Mouse (Mus musculus) gastrocnemius, postnatal 36 days (tissue): ENCODE results near the gene Dok4. TPM values are rescaled to one million over a fixed set of nuclear protein-coding genes. Genes with fewer than 3 reads are reported as not detected.

Experiments used
- DNase-seq, 2 experiments: peaks; one replicate each; pipeline ENCODE4 v3.0.0; 2022
- intact Hi-C: fragments of 180-260 bp; cut with DNase I; formaldehyde crosslinking; loops from one replicate; pipeline ENCODE4 v1.15.1; 2025
- total RNA-seq, 2 experiments: library from RNA; stranded (reverse); gene quantifications; 2 replicates each; pipeline ENCODE4 v1.2.3; 2021

Gene Dok4
- total RNA-seq, 2 experiments from 2014 or later = 2.6 to 4.9 TPM

DNA sequence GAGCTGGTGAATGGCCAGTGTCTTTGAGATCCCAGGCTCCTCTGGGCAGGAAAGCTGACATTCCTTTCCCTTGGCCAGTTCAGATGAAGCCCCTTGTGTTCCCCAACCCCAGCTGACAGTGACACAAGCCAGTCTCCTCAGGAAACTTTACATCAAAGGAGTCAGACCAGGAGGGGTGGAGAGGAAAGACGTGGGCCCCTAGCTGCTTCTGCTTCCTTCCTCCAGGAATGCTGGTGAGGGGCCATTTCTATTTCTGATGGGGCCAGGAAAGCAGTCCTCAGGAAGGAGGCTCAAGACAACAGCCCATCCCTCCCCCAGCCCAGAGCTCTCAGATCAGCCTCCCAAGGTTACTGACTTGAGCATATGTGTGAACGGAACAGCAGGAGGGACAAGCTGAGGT is 16.8 kb upstream of the Dok4 start:
- intact Hi-C loops = no loop called here
- DNase-seq = no peak

DNA sequence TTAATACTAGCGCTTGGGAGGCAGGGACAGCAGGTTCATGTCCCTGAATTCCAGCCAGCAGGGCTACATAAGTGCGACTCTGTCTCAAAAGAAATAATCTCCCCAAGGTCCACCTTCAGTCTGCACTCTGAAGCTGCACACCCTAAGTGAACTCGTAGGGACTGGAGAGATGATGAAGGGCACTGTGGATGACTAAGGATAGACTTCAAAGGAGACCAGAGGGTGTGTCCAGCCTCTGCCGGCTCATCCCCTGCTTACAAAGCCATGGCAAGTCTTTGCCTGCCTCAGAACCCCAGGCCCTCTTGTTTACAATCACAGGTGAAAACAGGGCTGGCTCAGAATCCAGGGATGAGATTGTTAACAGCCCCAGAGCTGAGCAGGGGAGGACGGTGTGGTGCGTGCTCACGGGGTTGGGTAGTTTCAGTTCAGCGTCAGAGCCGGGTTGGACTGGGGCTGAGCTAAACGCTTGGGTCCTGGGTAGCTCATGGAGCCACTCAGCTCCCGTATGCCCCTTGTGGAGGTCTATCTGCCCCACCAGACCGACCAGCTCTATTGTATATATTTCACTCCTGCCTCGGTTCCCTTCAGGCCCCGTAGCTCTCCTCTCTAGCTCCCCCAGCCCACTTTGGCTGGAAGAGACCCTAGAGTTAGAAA is 12.4 kb upstream of the Dok4 start:
- no peak for DNase-seq
- intact Hi-C loops = no loop called here

DNA sequence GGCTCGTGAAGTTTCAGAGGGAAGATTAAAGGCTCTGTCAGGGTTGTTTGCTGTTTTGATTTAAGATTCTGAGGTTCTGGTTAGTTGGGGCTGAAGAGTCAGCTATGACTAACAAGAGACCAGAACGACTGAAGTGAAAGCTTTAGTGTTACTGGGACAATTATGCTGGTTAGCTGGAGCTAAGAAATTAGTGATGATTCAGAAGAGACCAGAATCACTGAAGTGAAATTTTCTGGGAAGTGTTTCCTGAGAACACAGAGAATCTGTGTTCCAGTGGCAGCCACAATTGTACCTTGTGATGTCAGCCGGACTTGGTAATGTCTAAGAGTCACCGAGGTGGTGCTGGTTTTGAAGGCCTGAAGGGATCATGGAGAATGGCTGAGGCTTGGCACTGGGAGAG is 4.6 kb upstream of the Dok4 start:
- DNase-seq = no peak

DNA sequence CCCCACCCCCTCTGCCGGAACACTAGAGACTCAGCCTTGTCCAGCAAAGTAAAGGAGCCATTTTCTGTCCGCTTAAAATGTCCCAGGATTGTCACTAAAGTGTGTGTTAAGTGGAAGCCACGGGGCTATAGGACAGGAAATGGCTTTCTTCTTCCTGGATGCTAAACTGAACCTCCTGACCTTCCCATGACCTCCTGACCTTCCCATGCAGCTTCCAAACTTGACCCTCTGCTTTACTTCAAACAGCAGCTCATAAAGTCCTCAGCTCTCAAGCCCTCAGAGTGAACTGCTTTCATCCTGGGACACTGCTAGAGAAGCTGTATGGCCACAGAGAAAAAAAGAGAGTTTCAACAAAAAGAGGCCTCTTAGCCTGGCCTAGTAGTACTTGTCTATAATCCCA is 690 bp upstream of the Dok4 start:
- no peak for DNase-seq
- intact Hi-C loops = no loop called here

More for the DNA sequence above, 4.6 kb upstream of the Dok4 start:
- intact Hi-C loops = no loop called here

DNA sequence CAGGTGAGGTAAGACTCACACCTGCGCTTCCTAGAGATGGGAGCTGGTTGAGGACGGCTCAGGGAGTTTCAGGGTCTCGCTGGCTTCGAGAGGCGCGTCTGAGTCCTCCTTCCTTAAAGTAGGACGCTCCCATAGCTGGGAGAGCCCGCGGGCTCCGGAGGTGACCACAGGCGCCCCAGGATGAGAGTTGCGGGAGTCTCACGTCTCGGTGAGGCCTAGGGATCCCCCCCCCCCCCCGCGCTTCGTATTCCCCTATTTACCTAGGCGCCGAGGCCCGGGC is 319 bp downstream of the Dok4 start:
- no peak for DNase-seq
- intact Hi-C loops = loop anchor here (2.0 kb wide), 1 partner anchor 33 kb away; no protein-coding TSS in a partner anchor

DNA sequence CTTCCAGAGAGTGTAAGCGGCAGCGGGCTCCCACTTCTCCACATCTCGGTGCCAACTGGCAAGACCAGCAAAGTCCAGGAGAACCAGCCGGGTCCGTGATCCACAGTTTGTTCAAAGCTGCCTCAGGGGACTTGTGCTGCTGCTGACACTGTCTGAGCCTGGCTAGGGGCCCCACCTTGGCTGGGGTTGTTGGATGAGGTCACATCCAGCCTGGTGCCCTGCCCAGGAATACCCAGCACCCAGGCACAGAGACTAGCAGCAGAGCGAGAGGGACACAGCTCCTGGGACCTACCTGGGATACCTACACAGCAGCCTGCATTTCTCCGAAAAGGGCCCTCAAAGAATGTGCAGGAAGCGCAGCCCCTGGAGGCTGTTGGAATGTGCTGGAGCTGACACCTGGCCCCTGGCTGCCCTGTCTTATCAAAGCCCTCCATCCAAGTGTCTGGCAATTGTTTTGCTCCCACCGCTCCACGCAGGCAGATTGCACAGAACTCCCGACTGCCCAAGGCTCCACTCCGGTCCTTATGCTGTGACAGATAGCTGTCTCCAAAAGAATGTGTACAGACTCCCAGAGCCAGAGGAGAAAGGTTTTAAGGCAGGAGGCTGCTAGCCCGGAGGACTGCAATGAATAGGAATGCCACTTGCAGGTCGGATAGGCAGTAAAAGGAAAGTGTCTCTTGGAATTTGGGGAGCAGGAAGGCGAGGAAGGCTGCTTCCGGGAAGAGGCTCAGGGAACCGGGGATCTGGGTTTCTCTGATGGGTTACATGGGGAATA is 847 bp downstream of the Dok4 start:
- DNase-seq = no peak
- intact Hi-C loops = loop anchor here (2.0 kb wide), 1 partner anchor 34 kb away; no protein-coding TSS in a partner anchor

DNA sequence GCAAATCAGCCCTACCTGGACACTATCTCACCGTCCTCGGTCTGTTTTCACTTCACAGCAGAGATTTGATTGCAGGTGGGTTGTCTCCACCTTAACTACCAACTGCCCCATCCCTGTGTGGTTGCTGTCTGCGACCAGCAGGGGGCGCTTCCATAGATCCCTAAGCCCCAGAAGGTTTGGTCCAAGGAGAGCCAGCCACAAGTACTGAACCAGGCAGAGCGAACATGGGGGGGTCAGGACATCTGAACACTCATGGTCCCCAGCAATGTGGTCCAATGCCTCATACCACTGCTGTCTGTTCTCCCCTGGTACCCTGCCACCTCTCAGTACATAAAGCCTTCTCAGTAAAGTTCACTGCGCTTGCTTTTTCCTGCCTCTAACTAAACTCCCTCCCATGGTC is 1.8 kb downstream of the Dok4 start:
- peak; percentile 44 to 72 for DNase-seq
- intact Hi-C loops = loop anchor here (2.0 kb wide), 1 partner anchor 34 kb away; no protein-coding TSS in a partner anchor

DNA sequence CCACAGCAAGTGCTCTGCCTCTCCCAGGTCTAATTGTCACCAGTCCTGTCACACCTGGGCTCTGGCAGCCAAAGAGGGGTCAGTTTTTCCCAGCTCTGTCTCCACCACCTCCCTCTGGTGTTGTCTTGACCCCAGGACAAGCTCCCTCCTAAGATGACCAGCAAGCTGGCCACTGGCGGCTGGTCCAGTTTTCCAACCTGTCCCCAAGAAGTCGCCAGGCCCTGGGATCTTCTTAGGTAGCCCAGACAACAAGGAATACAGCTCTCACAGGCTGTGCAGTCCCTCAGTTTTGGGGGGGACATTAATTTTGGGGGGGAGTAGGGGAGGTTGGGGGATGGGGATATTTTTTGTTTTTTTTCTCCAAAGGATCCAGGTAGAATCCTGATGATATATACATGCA is 3.6 kb downstream of the Dok4 start:
- no peak for DNase-seq
- intact Hi-C loops = no loop called here

DNA sequence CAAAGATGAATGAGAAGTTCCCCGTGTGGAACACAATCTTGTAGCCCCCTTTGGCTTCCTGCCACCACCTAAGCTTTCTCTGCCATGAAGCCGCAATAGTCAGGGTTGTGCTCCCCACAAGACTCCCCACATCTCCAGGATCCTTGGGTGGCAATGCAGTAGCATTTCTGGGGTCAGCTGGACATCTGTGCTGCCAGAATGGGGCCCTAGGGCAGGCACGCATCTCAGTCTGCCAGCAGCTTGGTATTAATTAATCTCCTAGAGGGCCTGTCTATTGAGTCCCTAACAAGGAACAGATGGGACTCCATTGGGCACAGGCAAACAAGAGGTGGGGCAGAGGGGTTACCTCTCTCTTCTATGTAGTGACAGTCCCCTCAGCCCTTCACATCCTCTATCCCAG is 4.0 kb downstream of the Dok4 start:
- DNase-seq = no peak
- intact Hi-C loops = no loop called here

DNA sequence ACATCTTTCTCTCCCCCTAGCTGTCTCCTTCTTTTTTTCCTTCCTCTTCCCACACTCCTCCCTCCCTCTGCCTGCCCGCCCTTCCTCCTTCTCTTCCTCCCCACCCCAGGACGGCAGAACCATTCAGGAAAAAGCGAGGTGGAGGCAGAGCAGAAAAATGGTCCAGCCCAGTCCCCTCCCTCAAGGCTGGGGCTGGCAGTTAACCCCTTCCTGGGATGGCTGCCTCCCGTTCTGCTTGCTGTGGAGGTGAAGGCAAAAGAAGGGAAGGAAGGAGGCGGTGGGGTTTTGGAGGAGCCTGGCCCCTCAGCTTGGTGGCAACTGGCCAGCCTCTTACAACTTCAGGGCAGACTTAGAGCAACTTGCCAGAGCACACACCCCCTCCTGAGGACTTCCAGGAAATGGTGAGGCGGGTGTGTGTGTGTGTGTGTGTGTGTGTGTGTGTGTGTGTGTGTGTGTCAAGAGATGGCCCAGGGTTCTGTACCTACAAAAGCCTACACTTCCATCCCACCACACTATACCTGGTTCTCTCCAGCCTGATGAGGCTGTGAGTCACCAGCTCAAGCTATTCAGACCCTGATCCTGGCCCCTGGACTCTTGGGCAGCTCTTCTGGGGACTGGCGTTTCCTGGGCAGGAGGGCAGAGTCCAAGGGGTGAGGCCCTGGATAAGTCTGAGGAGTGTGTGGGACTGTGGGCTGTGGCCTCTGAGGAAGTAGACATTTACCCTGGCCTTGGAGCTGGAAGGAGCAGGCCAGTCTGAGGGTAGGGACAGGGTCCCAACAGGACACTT is 4.8 kb downstream of the Dok4 start:
- peak; percentile 43 to 51 for DNase-seq
- intact Hi-C loops = no loop called here

DNA sequence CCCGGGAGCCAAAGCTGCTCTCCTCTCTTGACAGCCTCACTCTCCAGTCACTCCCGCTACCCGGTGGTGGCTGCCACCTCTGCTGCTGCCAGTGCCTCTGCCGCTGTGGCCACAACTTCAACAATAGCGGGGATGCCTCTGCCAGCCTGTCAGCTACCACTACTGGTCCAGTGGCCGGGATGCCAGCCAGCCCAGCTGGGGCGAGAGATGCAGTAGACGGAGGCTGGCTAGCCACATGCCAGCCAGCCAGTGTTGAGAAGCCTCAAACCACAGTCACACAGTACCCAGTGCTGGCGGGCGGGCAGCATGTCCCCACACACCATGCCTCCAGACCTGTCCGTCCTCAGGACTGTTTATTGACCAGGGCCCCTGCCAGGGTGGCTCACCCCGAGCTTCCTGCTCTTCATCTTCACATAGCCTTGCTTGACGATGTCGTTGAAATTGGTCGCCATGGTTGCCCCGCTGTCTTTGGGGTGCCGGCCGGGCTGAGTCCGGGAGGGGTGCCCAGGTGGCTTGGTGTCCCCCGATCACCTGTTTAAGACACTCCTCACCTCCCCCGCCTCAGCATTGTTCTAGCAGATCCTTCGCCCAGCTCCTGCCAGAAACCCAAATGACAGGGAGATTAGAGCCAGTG is 5.5 kb downstream of the Dok4 start:
- intact Hi-C loops = no loop called here
- DNase-seq = no peak

DNA sequence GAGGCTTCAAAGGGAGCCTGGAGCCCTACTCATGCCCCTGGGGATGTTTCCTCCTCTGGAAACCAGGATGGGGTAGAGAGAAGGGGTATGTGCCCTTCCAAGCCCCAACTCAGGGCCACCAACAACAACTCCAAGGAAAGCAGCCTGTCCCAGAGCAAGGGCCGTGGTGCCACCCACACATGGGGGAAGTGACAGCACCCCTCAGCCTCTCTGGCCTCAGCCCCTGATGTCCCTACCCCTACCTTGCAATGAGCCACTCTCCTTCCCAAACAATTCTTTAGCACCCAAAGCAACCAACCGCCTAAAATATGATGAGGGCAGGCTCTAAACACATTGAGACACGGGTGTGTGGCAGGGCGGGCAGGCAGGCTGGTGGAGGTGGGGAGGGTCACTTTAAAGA is 6.1 kb downstream of the Dok4 start:
- no peak for DNase-seq
- intact Hi-C loops = no loop called here

DNA sequence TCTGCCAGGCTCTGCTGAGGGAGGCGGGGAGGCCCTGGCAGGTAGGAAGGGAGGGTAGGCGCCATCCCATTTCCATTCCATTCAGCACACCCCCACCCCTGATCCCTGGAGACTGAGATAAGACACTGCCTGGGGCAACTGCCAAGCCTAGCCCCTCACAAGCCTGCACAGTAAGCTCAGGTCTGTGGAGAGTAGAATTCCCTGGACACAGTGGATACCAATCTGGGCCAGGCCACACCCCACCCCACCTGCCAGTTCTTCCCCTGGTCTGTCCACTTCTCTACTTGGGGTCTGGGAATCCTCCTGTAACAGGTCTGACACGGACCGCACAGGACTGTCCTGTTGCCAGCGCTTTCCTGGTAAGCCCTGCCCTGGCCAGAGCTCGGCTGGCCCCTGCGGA is 7.0 kb downstream of the Dok4 start:
- no peak for DNase-seq
- intact Hi-C loops = no loop called here

DNA sequence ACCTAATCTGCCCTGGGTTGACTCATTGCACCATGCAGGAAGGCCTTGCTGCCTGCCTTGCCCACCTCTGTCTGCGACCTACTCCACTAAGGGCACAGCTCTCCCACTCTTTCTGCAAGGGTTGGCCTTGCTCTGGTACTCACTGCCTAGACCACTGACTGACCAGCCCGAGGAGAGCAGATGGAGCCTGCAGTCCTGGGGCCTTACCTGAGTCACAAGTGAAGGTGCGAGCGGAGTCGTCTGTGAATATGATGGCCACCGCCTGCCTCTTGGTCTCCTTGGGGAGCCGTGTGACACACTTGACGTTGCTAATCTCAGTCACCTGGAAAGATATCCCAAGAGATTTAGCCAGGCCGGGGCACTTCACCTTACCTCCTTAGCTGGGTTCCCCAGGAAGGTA is 9.2 kb downstream of the Dok4 start:
- intact Hi-C loops = no loop called here
- DNase-seq = no peak

DNA sequence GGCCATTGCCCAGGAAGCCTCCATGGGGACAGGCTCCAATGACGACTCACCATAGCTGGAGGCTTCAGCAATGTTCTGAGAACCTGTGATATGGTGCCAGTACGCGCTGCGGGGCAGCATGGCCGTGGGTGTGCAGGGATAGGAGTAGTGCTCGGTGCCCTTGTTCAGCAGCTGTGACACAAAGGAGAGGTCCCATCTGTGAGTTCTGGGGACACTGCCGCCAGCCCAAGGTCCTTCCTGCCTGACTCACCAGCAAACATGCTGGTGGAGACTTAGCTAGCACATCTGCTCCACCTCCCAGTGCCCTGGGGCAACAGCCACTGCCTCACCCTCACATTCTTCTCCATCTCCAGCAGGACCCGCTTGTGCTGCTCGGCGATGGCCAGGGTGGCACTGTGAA is 10.8 kb downstream of the Dok4 start:
- intact Hi-C loops = no loop called here
- DNase-seq = no peak

DNA sequence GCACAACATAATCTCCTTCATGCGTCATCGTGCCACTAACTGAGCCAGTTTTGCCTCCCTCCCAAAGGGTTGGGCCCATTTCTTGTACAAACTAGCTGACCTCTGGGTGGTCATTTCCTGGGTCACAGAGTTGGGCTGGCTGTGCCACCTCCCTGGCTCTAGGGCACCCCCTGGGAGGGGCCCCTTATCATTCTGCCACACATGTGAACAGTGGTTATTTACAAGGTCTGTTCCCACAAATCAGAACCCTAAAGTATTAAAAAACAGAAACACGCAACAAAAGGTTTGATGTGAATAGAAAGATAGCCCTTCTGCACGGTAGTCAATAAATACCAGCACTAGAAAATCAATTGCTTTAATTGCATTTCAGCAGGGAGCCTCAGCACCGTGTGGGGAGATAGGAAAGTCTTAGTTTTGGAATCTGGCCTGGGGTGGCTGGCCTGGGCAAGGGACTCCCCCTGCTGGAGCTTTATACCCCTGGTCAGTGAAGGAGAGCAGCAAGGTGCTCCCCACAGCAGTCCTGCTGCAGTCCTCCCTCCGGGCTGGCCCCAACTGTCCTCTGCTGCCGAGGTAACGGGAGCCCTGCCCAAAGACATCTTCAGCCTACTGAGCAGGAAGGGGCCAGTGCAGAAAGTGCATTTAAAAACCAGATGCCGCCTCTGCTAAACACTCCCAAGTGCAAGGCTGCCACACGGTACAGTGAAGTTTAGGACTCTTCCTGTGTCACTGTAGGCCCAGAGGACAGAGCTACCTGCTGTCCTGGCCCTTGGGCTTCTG is 12.0 kb downstream of the Dok4 start:
- intact Hi-C loops = no loop called here
- no peak for DNase-seq

DNA sequence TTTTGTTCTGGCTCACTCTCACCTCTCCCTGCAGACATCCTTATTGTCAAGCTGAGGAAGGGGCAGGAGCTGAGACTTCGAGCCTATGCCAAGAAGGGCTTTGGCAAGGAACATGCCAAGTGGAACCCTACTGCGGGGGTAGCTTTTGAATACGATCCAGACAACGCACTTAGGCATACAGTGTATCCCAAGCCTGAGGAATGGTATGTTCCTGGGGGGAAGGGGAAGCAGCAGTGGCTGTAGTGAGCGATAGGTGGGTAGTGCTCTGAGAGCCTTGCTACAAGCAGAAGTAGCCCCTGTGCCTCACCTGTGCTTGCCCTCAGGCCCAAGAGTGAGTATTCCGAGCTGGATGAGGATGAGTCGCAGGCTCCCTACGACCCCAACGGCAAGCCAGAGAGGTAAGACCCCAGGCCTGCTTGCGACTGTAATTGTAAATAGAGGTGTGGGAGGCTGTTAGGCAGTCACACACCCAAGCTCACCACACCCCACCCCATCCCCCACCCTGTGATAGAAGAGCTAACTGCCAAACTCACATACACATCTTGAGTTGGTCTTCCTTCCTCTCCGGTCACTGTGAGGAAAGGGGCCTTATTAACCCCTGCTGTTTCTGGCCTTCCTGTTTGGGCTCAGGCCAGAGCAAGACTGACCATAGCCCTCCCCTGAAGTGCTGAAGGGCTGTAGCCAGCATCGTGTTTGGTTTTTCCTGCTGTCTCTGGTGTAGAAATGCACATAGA is 13.5 kb downstream of the Dok4 start:
- intact Hi-C loops = no loop called here
- no peak for DNase-seq

DNA sequence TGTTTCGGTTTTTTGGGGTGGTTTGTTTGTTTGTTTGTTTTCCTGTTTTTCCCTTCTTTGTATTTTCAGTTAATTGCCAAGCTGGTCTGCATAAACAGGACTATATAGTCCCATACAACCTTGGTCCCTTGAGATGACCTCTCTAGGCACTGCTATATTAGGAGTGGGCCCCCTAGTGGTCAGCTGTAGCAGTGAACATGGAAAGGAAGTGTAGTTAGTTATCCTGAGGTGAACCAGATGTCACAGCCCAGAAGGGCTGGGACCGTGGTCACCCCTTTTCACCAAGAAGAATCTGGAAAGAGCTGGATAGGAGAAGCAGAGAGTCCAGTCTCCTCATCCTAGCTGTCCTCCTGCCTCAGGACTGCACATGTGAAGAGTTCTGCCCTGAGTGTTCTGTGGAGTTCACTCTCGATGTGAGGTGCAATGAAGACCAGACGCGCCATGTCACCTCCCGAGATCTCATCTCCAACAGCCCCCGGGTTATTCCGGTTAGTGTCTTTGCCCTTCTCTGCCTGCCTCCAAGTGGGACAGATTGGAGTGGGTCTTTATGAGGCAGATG is 14.7 kb downstream of the Dok4 start:
- peak in 1 of 2 experiments; percentile 60 for DNase-seq
- intact Hi-C loops = no loop called here
